Mouse (Mus musculus) hindbrain, postnatal 0 days (tissue): ENCODE data around the gene Cphx3. TPM values are rescaled to one million over a fixed set of nuclear protein-coding genes. Genes with fewer than 3 reads are reported as not detected.
"Not testable (repeated sequence)": the region's sequence is repeated elsewhere in the genome, so short reads cannot be mapped to it uniquely, and the experiment has no call there.

Experiments used
- ATAC-seq: fragments of 200-750 bp; cut with Nextera tagmentation; 2 replicates; pipeline ENCODE4 v1.8.0; 2017; ENCODE audit warnings: mild to moderate bottlenecking, moderate TSS enrichment, moderate library complexity
- DNase-seq: peaks from one replicate; pipeline ENCODE4 v3.0.0-alpha.2; 2015; ENCODE audit warnings: low spot score
- H3K27ac ChIP-seq: fragments of 300-500 bp; sonication (generic); 2 replicates; pipeline ENCODE4 v1.5.1; 2014; ENCODE audit warnings: mild to moderate bottlenecking
- H3K27me3 ChIP-seq: fragments of 300-500 bp; sonication (generic); 2 replicates; pipeline ENCODE4 v1.6.1; 2014; ENCODE audit warnings: low read length, mixed read lengths; ENCODE audit not compliant: insufficient read depth
- H3K36me3 ChIP-seq: fragments of 300-500 bp; sonication (generic); 2 replicates; pipeline ENCODE4 v1.6.1; 2014; ENCODE audit warnings: low read length, mixed read lengths; ENCODE audit not compliant: insufficient read depth
- H3K4me1 ChIP-seq: fragments of 300-500 bp; sonication (generic); 2 replicates; pipeline ENCODE4 v1.6.1; 2014; ENCODE audit warnings: antibody characterized with exemption, low read length, mixed read lengths; ENCODE audit not compliant: insufficient read depth
- H3K4me2 ChIP-seq: fragments of 300-500 bp; sonication (generic); 2 replicates; pipeline ENCODE4 v1.6.1; 2014; ENCODE audit warnings: low read depth, mild to moderate bottlenecking, low read length, moderate library complexity, mixed read lengths
- H3K4me3 ChIP-seq: fragments of 300-500 bp; sonication (generic); 2 replicates; pipeline ENCODE4 v1.5.1; 2014; ENCODE audit warnings: low read length
- H3K9ac ChIP-seq: fragments of 300-500 bp; sonication (generic); replicated peaks from 2 replicates; pipeline ENCODE4 v1.6.1; 2014; ENCODE audit warnings: mild to moderate bottlenecking, low read length, moderate library complexity, mixed read lengths
- H3K9me3 ChIP-seq: fragments of 300-500 bp; sonication (generic); 2 replicates; pipeline ENCODE4 v1.6.1; 2016; ENCODE audit warnings: low read length, mixed read lengths
- WGBS: fragments of 180-500 bp; shearing (Covaris S2); extraction: QIAGEN DNeasy Blood & Tissue Kit; methylation state at CpG from one replicate; pipeline ENCODE4 v1.1.7; 2014; 5-methylcytosine and 5-hydroxymethylcytosine counted together
- polyA plus RNA-seq: library from polyadenylated mRNA; unstranded; fragments of >200 nt; fragmentation: Nextera tagmentation; extraction: Ambion mirVana; gene quantifications from 2 replicates; pipeline ENCODE4 v1.2.1, GENCODE M21; 2015
- total RNA-seq: library from RNA; depleted of rRNA; stranded (reverse); fragments of >200 nt; gene quantifications from 2 replicates; pipeline ENCODE4 v1.2.3, GENCODE M21; 2014

The Cphx3 gene
- total and polyA plus RNA-seq, 2 experiments from 2014 or later = not detected

GRCm38 (mm10) chr14:26067325-26067633 is 14.8 kb upstream of the Cphx3 start, which contains the start of gene Tmem254c:
Tmem254c (minus strand) TSS chr14:26067355.
- H3K36me3 ChIP-seq, H3K4me2 ChIP-seq, DNase-seq, H3K4me1 ChIP-seq, H3K9me3 ChIP-seq, H3K27me3 ChIP-seq, H3K27ac ChIP-seq, H3K9ac ChIP-seq, H3K4me3 ChIP-seq: not testable (repeated sequence)
- WGBS = no CpG with 5 or more reads among the region's 10 CpGs
- ATAC-seq = peak; percentile 83

DNA sequence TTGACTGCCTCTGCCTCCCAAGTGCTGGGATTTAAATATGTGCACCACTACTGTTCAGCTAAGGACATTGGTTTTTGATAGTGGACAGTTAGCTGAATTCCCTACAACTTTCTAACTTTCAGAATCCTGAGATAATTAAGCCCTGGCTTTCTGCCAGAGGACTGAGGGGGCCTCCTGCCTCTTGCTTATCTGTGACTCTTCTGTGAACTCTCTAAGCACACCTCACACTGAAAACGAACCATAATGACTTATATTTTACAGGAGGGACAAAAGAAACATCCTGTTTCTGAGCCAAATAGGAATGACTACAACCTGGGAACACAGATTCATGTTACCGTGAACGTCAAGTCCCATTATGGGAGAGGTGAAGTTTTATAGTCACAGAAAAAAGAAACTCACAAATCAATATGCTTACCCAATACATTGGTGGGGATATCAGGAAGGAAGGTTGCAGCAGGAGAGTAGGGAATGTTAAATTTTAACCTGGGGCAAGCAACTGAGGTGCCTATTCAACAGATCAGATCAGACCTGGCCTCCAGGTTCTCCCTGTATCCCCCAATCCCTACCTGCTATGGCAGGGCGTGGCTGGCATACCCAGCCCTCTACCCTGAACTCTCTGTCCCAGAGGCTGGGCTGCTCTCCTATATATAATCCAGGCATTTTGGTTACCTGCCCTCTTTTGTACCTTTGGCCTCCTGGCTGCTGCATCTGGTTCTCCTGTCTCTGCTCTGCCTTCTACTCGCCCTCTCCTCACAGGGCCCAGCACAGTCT is 5.3 kb upstream of the Cphx3 start:
- no CpG with 5 or more reads among the region's 5 CpGs for WGBS
- not testable (repeated sequence) for DNase-seq, ATAC-seq, H3K36me3 ChIP-seq, H3K4me3 ChIP-seq, H3K27ac ChIP-seq, H3K4me1 ChIP-seq, H3K4me2 ChIP-seq, H3K9me3 ChIP-seq, H3K9ac ChIP-seq, H3K27me3 ChIP-seq

- not testable (repeated sequence) for H3K4me1 ChIP-seq, H3K9me3 ChIP-seq, H3K27me3 ChIP-seq, H3K4me2 ChIP-seq, H3K36me3 ChIP-seq, ATAC-seq, H3K27ac ChIP-seq, H3K9ac ChIP-seq, DNase-seq, H3K4me3 ChIP-seq
- no CpG with 5 or more reads among the region's 6 CpGs for WGBS
Observed at GRCm38 (mm10) chr14:26081216-26081615, 881 bp upstream of the Cphx3 start, which contains the start of gene Cphx2. Cphx2 (plus strand) TSS chr14:26081516.

DNA sequence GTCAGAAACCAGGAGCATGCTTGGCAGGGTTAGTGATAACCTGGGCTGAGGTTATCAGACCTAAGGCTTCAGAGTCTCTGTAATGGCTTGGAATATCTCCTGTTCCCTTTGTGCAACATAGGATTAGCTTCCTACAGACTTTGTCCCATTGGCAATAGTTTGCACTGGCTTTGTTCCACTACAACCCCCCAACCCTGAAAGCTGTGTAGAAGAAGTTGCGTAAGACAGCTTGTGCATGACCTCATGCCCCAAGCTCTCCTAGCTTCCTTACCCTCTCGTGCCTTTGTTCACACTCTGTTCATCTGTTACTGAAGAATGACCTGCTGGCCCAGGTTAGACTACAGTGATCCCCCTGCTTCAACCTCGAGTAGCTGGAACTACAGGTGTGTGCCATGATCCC is 15.5 kb downstream of the Cphx3 start:
- not testable (repeated sequence) for H3K27ac ChIP-seq, H3K4me1 ChIP-seq, H3K4me2 ChIP-seq, H3K9me3 ChIP-seq, ATAC-seq, H3K36me3 ChIP-seq, H3K27me3 ChIP-seq, DNase-seq, H3K4me3 ChIP-seq, H3K9ac ChIP-seq
- no CpG with 5 or more reads among the region's 3 CpGs for WGBS

GRCm38 (mm10) chr14:26118150-26118549 is 36.1 kb downstream of the Cphx3 start, which contains the start of gene Duxbl2:
Duxbl2 (plus strand) TSS chr14:26118349.
- not testable (repeated sequence) for DNase-seq, H3K4me2 ChIP-seq, ATAC-seq, H3K4me1 ChIP-seq, H3K9ac ChIP-seq, H3K36me3 ChIP-seq, H3K9me3 ChIP-seq, H3K4me3 ChIP-seq, H3K27ac ChIP-seq, H3K27me3 ChIP-seq
- no CpG with 5 or more reads among the region's 7 CpGs for WGBS

DNA sequence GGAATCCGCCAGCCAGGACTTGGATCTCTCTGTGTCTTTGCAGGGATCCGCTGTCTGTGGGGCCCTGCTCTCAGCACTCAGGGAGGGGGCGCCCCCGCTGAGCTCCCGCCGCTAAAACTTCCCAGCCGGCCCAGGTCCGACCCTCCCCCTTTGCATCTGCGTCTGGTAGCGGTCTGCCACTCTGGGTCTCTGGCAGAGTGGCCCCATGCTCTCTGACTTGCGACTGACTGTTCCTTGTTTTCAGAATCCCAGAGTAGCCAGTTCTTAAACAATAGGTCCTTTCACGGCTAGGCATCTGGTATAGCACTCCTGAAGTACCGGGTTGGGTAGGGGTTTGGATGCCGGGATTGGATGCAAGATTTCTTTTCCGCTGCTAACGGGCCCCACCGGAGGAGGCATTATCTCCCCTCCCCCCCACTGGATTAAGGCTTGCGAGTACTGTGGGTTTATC is 36.5 kb downstream of the Cphx3 start:
- H3K4me2 ChIP-seq, H3K36me3 ChIP-seq, H3K27me3 ChIP-seq, H3K27ac ChIP-seq, H3K9me3 ChIP-seq, H3K4me3 ChIP-seq, DNase-seq, H3K4me1 ChIP-seq, H3K9ac ChIP-seq: not testable (repeated sequence)
- peak; percentile 96 for ATAC-seq
- WGBS = no CpG with 5 or more reads among the region's 18 CpGs

DNA sequence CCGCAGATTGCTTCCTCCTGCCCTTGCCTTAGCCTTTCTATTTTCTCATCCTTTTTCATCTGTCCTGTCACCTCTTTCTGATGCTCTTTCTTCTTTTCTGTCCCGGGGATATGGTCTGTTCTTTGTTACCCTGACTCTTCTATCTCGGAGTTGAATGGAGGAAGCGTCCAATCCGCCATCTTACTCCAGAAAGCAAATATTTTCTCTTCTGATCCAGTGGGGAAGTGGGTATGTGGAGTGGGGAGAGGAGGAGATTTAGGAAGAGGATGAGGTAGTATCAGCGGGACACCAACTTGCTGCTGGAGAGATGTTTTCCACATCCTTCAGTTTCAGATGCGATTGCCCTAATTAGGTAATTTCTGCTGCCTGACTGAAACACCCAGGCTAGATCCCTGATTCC is 37.0 kb downstream of the Cphx3 start:
- not testable (repeated sequence) for H3K9ac ChIP-seq, H3K27ac ChIP-seq, DNase-seq, ATAC-seq, H3K36me3 ChIP-seq, H3K4me2 ChIP-seq, H3K4me3 ChIP-seq, H3K4me1 ChIP-seq, H3K9me3 ChIP-seq, H3K27me3 ChIP-seq
- no CpG with 5 or more reads among the region's 7 CpGs for WGBS

- no CpG with 5 or more reads among the region's 2 CpGs for WGBS
- not testable (repeated sequence) for H3K4me1 ChIP-seq, H3K36me3 ChIP-seq, H3K4me2 ChIP-seq, DNase-seq, H3K9me3 ChIP-seq, H3K27me3 ChIP-seq, ATAC-seq, H3K9ac ChIP-seq, H3K4me3 ChIP-seq, H3K27ac ChIP-seq
Observed at GRCm38 (mm10) chr14:26147095-26147494, 65.0 kb downstream of the Cphx3 start.

DNA sequence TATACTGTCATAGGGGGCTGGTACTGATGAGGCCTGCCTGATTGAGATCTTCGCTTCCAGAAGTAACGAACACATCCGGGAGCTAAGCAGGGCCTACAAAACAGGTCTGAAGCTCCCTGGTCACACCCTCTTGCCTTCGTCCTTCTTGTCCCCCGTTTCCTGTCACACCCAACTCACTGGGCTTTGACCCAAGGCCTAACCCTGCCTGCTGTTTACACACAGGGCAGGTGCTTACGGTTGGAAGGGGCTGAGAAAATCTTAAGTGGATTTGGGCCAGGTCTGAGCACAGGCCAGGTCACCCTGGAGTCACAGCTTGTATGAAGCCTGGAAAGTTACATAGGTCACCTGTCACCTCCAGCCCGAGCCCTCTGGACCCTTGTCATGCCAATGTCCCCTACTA is 73.9 kb downstream of the Cphx3 start:
- not testable (repeated sequence) for DNase-seq, H3K4me3 ChIP-seq, H3K4me2 ChIP-seq, H3K9ac ChIP-seq, ATAC-seq, H3K36me3 ChIP-seq, H3K4me1 ChIP-seq, H3K27ac ChIP-seq, H3K9me3 ChIP-seq, H3K27me3 ChIP-seq
- no CpG with 5 or more reads among the region's 7 CpGs for WGBS

DNA sequence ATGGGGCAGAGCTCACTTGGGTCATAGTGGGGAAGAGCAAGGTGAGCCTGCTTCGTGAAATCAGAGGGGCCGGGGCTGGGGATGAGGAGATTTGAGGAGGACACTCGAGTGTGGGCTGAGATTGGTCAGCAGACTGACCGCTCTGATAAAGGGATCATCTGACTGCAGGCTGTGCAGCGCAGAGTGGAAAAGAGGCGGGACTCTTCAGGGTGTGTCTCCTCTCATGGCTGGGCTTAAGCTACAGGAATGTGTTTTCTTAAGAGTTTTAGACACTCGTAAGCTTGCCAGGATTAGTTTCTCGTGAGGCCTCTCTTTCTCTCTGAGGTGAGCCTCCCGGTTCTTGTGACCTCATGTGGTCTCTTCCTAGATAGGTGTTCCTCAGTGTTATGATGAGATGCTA is 79.1 kb downstream of the Cphx3 start:
- not testable (repeated sequence) for H3K9me3 ChIP-seq, H3K4me2 ChIP-seq, H3K27ac ChIP-seq, H3K9ac ChIP-seq, H3K27me3 ChIP-seq, H3K4me1 ChIP-seq, DNase-seq, ATAC-seq, H3K36me3 ChIP-seq, H3K4me3 ChIP-seq
- WGBS = no CpG with 5 or more reads among the region's 9 CpGs
